Mouse (Mus musculus) T-helper 17 cell (primary cell): ENCODE results near the gene Pitpnb.

Experiments
- in situ Hi-C, 2 experiments: fragments of 300-600 bp; cut with MboI, MseI; formaldehyde crosslinking; loops; 1 replicate in 1 of 2; 2 replicates in 1 of 2; pipeline ENCODE4 v1.15.1; 2025; ENCODE audit warnings: high pct_unique_total_duplicates in 2 of 2

The Pitpnb gene

DNA sequence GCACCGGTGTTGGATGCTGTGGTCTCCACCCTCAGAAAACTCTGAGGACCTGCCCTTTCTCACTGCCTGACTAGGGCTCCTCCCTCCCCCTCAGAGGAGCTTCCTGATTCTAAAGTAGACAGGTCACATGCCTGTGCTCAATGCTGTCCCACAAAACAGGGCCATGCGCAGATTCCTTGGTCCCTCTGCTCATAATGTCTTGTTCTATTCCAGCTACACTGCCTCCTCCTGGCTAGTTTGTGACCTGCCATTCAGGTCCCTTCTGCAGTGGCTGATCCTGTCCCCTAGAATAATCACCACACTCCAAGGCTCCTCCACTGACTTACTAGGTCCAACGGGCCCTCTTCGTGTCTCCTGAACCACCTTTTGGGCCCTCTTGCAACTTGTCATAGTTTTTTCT, 65.6 kb downstream of the Pitpnb start:
- in situ Hi-C loops: no loop called here

DNA sequence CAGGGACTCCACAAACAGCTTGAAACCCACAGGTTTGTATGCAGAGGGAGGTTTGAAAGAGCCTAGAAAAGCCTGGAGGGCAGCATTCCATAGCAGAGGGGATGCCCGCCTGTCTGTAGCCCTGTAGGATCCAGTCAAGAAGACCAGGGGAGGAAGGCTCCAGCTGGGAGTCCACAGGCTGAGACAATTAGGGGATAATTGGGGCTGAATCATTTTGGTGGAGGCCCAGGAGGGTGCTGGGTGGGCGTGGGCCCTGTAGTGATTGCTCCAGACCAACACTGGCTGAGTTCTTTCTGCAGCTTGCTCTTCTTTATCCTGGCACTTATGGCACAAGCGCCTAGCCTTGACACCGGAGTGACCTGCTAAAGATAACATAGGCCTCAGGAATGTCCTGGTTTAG, 67.9 kb downstream of the Pitpnb start:
- in situ Hi-C loops: no loop called here

DNA sequence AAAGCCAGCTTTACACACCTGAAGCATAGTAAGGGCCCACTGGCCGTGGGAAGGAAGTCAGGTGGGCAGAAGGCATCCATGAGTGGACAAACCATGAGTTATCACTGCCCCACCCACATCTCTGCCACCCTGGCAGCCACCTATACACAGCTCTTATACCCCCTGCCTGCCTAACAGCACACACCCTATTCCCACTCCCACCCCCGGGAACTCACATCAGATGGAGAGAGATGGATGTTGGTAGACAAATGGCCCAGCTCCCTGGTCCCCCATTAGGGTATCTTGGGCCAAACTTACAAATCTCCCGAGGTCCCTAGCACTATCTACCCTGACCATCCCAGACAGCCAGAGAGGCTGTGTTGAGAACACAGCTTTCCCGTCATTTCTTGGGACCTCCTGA, 68.7 kb downstream of the Pitpnb start:
- in situ Hi-C loops: no loop called here

DNA sequence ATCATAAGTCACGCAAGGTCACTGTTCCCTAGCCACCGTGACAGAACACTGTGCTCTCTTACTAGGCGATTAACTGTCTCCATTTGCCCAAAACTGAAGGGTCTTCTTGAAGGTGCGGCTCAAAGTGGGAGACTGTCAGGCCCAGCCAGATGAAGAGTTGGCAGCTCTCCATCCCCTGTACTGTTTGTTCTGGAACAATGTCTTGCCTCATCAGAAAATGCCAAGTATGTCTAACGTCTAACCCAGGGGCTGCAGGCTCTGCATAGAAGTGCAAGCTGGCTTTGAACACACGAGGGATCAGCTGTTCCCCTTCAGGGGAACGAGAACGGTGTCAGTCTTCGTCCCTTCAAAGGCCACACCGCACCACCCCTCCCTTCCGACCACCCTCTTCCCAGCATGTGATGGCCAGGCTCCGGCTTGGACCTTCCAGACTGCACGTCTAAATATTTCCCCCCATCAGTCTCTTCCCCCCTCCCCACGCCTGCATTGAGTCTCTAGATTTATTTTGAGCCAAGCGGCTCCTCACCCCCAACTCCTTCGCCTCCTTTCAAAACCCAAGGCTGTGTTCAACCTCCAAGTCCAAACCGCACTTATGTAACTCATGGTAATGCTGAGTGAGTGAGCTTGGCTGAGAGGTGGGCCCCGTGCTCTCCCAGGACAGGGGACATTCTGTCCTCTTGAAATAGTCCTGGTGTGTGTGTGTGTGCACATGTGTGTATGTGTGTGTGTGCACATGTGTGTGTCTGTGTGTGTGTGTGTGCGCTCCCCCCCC, 71.5 kb downstream of the Pitpnb start:
- in situ Hi-C loops: loop anchor here in 1 of 2 experiments (25.0 kb wide), 1 partner anchor 760 kb away; no protein-coding TSS in a partner anchor

DNA sequence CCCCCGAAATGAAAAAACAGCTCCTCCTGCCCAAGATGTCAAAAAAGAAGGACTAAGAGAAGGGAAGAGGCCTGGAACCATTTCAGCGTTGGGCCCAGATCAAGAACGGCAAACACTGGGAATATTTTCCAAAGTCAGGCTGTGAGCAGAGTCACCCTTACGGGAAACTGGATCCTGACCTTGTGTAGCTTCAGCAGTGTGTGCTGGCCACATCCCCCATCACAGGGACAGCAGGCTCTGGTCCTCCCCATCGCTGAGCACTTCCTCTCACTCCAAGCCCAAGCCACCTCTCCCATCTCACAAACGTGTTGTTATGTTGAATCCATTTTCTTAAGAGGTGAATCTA, 72.1 kb downstream of the Pitpnb start:
- in situ Hi-C loops: loop anchor here in 1 of 2 experiments (25.0 kb wide), 1 partner anchor 760 kb away; no protein-coding TSS in a partner anchor

DNA sequence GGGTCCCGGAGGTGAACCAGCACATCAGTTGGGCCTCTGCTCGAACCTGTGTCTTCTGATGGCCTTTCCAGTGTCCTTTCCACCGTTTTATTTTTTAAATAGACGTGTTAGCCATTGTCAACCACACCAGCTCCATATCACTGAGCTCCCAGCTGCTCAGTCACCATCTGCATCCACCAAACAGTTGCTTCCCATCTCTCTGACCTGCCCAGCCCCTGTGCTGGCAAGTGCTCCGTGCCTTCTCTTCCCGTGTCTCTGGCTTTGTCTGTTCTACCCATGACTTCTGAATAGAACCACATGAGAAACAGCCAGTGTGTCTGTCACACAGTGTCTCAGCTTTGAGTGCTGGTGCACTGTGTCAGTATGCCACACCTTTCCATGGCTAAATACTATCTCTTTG, 74.2 kb downstream of the Pitpnb start:
- in situ Hi-C loops: loop anchor here in 1 of 2 experiments (25.0 kb wide), 1 partner anchor 758 kb away; no protein-coding TSS in a partner anchor

DNA sequence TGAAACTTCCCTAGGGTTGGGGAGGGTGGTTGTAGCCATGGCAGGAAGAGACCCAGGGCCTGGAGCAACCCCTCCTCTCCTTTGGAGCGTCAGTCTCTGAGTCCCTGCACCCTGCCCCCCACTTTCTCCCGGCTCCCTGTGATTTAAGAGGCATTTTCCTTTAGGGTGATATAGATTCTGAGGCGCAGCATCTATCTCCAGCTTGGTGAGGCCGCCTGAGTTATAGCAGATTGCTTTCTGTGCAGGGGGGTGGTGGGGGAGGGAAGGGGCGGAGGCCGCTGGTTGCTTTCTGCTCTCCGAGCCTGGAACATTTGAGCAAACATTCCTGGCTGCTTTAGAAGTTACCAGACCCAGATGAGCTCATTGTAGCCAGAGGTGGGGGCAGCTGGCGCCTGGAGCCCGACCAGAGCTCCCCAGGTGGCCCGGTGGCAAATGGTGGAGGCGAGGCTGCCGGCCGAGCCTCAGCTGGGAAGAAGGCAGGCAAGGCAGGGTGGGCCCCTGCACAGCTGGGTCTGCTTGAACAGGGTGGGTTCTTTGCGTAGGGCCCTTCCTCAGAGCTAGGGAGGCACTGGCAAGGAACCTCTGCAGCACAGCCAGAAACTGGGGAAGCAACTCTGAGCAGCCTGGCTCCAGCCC, 78.0 kb downstream of the Pitpnb start:
- in situ Hi-C loops: loop anchor here in 1 of 2 experiments (25.0 kb wide), 1 partner anchor 754 kb away; no protein-coding TSS in a partner anchor

DNA sequence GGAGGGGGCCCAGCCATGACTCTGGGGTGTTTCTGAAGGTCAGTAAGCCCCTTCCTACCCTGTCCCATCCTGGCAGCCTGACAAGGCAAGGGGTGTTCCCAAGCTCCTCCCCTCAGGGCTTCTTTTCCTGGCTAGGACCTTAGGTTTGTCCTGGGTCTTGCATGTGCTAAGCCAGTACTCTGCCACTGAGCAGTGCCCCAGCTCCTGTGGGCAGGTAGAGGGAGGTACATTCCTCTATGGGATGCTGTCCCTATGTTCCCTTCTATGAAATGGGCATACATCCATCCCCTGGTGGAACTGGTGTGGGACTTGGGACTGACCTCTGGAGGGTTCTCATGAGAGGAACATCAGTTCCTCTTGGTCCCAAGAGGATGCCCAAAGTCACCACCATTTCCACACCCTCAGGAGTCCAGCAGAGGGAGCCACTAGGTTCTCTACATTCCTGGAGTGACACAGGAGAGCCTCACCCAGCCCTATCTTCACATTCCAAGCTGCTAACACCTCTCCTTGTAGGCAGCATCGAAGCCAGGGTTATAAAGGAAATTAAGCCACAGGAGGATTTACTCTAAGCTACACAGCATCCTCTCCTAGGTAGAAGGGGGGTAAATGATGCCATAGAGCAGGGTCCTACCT, 79.0 kb downstream of the Pitpnb start:
- in situ Hi-C loops: loop anchor here (10.0 to 25.0 kb wide), 2 partner anchors 753 to 765 kb away; no protein-coding TSS in a partner anchor

DNA sequence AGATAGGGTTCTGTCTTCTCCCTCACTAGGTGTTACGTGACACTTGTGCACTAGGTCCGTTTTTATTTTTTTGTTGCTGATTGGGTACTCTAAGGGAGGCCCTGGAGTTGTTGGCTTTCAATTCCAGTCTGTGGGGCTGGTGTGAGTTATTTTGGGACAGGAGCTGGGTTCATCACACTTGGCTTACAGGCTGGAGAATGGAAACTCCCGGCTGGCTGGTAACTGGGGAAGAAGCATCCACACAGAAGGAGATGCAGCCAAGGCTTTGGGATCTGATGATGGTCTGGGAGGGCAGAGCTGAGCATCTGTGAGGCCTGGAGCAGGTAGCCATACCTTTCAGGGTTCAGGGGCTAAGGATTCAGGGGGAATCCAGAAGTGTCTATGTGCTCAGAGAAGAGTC, 80.1 kb downstream of the Pitpnb start:
- in situ Hi-C loops: loop anchor here (10.0 to 25.0 kb wide), 2 partner anchors 752 to 764 kb away; no protein-coding TSS in a partner anchor

DNA sequence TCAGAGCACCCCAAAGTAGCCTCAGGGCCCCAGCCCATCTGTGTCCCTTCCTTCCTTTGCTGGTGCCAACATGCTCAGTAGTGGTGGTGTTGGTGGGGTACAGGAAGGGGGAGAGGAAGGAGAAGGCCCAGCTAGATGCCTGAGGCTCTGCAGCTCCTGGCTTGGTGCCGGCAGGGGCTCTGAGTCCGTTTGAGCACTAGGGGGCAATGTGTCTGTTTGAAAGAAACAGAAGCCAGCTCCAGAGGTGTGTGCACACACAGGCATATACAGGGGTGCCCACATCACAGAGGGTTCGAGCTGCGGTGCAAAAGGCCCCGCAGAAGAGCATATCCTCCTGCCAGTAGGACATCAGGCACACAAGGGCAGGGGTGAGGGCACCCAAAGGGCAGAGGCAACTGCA, 83.6 kb downstream of the Pitpnb start:
- in situ Hi-C loops: loop anchor here (10.0 to 25.0 kb wide), 2 partner anchors 748 to 761 kb away; no protein-coding TSS in a partner anchor

DNA sequence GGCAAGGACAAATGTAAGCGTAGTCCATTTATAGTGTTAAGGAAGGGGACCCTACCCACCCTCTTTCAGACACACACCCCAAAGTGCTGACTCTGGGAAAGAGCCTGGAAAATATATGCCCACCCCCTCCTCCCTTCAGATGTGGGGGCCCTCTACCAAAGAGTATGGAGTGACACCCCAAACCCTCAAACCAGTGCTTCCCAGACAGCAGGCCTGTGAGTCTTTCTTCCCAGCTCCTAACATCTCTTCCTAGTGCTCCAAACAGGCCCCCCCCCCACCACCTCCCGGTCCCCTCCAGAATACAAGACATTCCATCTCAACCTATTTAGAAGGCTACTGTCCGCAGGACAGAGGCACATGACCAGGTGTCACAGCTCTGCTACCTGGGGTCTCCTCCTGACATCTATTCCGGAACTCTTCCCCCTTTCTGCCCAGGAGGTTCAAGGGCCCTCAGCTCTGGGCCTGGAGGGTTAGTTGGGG, 84.2 kb downstream of the Pitpnb start:
- in situ Hi-C loops: loop anchor here (10.0 to 25.0 kb wide), 2 partner anchors 747 to 760 kb away; no protein-coding TSS in a partner anchor

DNA sequence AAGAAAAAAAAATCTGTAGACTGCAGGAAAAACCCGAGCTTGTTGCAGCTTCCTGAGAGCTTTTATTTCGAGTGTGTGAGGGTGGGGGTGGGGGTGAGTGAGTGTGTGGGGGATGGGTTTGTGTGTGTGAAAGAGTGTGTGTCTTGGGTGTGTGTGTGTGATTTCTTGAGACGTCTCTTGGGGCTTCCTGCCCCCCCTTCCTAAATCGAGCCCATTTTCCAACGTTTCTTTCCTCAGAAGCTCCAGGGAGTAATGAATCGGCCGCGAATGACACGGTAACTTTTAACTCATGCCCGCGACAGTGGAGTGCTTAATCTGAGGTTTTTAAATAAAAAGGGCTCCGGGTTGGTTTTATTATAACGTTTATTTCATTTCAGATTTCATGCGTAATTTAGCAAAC, 85.0 kb downstream of the Pitpnb start:
- in situ Hi-C loops: loop anchor here (10.0 to 25.0 kb wide), 2 partner anchors 747 to 759 kb away; no protein-coding TSS in a partner anchor

DNA sequence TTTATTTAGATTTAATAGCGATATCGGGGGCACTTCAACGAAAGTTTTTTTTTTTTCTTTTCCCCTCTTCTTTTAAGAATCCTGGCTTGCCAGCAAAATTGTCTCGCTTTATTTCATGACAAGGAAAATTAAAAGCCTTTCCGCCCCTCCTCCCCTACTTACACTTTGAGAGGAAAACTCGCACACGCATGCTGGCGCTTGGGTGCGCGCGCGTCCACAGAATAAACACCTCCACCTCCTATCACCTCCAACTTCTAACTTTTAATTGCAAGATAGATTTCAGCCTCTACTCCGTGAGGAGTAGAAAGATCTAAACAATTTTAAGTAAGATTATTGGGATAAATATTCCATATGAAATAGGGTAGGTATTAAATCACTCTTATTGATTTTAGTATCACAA, 85.5 kb downstream of the Pitpnb start:
- in situ Hi-C loops: loop anchor here (10.0 to 25.0 kb wide), 2 partner anchors 746 to 759 kb away; no protein-coding TSS in a partner anchor

DNA sequence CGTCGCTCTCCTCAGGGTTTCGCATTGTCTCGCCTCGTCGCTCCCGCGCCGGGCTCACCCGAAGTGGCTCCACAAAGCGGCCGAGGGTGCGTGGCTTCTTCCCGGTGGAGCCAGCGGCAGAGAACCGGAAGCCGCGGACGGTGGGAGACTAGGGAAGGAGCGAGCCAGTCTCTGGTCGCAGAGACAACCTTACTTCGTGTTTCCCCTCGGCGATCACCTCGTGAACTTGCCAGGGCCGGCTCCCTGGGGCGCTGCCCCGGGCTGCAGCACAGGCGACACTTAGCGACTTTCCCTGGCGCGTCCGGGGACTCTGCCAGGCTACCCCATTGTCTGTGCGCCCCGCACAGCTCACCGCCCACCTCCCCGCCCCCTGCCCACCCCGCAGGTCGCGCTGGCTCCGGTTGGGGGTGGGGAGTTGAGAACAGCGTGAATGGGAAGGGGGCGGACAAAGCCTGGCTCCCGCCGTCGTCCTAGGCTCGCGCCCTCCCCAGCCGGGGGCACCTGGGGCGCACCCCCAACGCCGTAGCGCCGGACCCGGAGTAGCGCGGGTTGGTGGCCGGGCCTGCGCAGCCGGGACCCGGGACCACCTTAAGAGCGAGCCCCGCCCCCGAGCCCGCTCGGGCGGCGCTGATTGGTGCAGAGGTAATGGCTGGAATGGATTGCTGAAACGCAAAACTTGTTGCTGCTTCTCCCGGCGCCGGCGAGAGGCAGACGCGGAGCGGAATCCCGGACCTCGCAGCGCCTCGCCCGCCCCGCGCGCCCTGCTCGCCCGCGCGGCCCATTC, 86.2 kb downstream of the Pitpnb start, which contains the start of gene Mn1:
TSS of gene Mn1 (plus strand) at position 772 of the 784 bp plus-strand sequence.
- in situ Hi-C loops: loop anchor here (10.0 to 25.0 kb wide), 2 partner anchors 746 to 758 kb away; no protein-coding TSS in a partner anchor

DNA sequence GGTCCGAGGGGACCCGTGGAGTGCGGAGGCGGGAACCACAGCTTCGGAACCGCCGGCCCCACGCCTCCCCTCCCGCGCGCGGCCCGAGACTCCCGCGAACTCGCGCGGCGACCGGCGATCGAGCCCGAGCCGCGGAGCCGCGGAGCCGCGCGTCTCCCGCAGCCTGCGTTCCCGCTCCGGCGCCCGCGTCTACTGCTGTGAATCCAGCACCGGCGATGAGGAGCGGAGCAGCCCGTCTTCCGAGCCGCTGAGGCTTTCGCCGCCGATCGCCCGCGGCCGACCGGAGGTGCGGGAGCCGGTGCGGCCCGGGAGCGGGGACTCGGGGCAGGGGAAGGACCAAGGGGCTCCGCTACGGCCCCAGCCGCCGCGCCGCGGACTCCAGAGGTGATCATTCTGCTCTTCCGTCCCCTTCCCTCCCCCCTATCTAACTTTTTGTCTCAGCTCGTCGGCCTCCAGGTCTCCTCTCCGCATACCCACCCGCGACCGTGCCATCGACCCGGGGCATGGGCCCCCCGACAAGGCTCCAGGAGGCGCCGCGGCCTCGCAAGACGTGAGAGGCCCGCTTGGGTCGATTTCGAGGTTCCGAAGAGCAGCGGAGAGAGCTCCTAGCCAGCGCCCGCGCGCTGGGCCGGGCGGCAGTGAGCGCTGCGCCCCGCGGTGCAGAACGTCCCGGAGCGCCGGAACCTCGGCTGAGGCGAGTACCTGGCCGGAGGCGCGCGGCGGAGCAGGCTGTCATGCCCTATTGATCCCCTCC, 87.0 kb downstream of the Pitpnb start:
- in situ Hi-C loops: loop anchor here (10.0 to 25.0 kb wide), 2 partner anchors 745 to 757 kb away; no protein-coding TSS in a partner anchor

DNA sequence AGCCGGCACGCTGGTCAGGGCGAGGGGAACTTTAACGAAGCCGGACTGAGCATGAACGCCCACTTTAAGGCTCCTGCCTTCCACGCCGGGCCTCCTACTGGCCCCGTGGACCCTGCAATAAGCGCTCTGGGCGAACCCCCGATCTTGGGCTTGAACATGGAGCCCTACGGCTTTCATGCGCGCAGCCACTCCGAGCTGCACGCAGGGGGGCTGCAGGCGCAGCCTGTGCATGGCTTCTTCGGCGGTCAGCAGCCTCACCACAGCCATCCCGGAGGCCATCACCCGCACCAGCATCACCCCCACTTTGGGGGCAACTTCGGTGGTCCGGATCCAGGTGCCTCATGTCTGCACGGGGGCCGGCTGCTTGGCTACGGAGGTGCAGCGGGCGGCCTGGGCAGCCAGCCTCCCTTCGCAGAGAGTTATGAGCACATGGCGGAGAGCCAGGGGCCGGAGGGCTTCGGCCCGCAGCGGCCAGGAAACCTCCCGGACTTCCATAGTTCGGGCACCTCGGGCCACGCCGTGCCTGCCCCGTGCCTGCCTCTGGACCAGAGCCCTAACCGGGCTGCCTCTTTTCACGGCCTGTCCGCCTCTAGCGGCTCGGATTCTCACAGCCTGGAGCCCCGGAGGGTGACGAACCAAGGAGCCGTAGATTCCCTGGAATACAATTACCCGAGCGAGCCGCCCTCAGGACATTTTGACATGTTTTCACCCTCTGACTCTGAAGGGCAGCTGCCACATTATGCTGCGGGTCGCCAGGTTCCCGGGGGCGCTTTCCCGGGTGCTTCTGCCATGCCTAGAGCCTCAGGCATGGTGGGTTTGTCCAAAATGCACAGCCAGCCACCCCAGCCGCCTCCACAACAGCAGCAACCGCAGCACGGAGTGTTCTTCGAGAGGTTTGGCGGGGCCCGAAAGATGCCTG, 87.9 kb downstream of the Pitpnb start:
- in situ Hi-C loops: loop anchor here (10.0 to 25.0 kb wide), 2 partner anchors 744 to 756 kb away; no protein-coding TSS in a partner anchor

DNA sequence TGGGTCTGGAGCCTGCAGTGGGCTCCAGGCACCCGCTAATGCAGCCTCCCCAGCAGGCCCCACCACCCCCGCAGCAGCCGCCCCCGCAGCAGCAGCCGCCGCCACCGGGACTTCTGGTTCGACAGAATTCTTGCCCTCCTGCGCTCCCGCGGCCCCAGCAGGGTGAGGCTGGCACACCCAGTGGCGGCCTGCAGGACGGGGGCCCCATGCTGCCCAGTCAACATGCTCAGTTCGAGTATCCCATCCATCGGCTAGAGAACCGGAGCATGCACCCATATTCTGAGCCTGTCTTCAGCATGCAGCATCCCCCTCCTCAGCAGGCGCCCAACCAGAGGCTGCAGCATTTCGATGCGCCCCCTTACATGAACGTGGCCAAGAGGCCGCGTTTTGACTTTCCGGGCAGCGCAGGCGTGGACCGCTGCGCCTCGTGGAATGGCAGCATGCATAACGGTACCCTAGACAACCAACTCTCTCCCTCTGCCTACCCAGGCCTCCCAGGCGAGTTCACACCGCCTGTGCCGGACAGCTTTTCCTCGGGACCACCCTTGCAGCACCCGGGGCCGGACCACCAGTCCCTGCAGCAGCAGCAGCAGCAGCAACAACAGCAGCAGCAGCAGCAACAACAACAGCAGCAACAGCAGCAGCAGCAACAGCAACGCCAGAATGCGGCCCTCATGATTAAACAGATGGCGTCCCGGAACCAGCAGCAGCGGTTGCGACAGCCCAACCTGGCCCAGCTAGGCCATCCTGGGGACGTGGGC, 88.7 kb downstream of the Pitpnb start:
- in situ Hi-C loops: loop anchor here (10.0 to 25.0 kb wide), 2 partner anchors 743 to 756 kb away; no protein-coding TSS in a partner anchor
